Mouse (Mus musculus): ENCODE data around the gene Mrpl12.

The Mrpl12 gene

GRCm38 (mm10) chr11:120538485-120538884 lies 54.1 kb downstream of the Mrpl12 start:
- no peak for DNase-seq (ENCODE audit: low spot score)

Measured in retina, embryonic 14.5 days (tissue).